Mouse (Mus musculus): Measurements from ENCODE around the gene Aven.

Aven gene

DNA sequence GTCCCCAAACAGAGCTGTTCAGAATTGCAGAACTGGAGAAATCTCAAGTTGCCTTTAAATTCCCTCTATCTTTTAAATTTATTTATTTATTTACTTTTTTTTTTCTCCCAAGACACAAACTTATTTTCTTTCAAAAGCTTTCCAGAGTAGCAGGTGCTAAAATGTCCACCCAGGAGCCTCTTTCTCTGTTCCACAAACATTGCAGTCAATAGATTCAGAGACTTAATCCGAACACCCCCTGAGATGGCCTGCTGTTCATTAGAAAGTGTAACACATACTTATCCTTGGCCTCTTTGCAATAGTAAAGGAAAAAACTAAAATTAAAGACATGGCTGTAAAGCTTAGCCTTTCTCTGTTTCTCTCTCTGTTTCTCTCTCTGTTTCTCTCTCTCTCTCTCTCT lies 184.5 kb downstream of the Aven start:
- no peak for DNase-seq

DNA sequence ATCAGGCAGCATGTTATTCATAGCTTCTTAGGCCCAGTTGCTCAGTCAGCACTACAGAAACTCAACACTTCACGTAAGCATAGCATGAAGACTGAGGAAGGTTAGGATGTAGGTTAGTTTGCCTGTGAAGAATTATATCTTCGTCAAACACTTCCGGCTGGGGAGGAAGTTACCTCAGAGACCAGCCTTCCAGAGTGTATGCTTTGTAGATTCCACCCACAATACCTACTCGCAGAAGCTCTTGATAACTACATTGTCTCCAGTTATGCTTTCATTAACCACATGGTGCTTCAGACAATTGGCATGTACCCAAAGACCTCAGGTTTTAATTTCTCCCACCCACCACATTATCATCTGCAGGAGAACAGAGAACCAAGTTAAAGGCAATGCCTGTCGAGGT lies 189.1 kb downstream of the Aven start:
- no peak for DNase-seq

Data from thymus, postnatal 4 days (tissue).